Mouse (Mus musculus): ENCODE results near the gene Crhr2.

DNA sequence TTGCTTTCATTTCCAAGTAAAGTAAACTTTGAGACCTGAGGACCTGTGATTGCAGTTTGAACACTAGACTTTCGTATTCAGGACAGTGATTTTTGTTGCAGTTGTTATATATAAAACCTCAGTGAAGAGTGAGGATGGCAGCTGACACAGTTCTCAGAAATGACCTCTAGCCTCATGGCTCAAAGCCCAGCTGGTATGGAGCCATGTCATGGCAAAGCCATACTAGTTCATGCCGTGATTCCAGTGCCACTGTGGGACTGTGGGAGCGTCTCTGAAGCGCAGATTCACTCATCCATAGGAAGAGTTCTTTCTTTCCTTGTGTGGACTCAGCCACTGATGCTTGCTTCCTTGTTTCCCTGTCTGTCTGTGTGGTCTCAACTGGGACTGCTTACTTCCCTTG is 78.3 kb downstream of the Crhr2 start:
- TF ChIP-seq CTCF (IDR thresholded peaks at IDR 0.05; ENCODE audit: insufficient read depth, low read depth, low read length) = no peak
- TF ChIP-seq POLR2A (IDR thresholded peaks at IDR 0.05; ENCODE audit: insufficient read depth, low read depth, low read length) = no peak

Data from olfactory bulb, adult 2 months (tissue).